Mouse (Mus musculus) heart, adult 2 months (tissue): ENCODE measurements around the gene Mta3. TPM values are rescaled to one million over a fixed set of nuclear protein-coding genes. Genes with fewer than 3 reads are reported as not detected.

ENCODE experiments used
- DNase-seq, 2 experiments: peaks; one replicate each; pipeline ENCODE4 v3.0.0; 2021
- H3K27ac ChIP-seq: fragments of 200-600 bp; 2 replicates; pipeline ENCODE4 v1.8.1; 2022
- H3K27me3 ChIP-seq: fragments of 200-500 bp; 2 replicates; pipeline ENCODE4 v1.6.1; 2012; ENCODE audit warnings: mild to moderate bottlenecking, low read length, inconsistent platforms, mixed read lengths; ENCODE audit not compliant: control insufficient read depth, insufficient read depth
- H3K36me3 ChIP-seq: fragments of 200-500 bp; 2 replicates; pipeline ENCODE4 v1.6.1; 2012; ENCODE audit warnings: low read length, inconsistent platforms; ENCODE audit not compliant: control insufficient read depth, insufficient read depth
- H3K4me1 ChIP-seq: fragments of 200-500 bp; 2 replicates; pipeline ENCODE4 v1.6.1; 2011; ENCODE audit warnings: low read length; ENCODE audit not compliant: control insufficient read depth, insufficient read depth
- H3K4me3 ChIP-seq: fragments of 200-600 bp; 2 replicates; pipeline ENCODE4 v1.8.1; 2022
- H3K79me2 ChIP-seq: fragments of 200-500 bp; replicated peaks from 2 replicates; pipeline ENCODE4 v1.6.1; 2012; ENCODE audit warnings: mild to moderate bottlenecking, inconsistent platforms, low read length, moderate library complexity, mixed read lengths; ENCODE audit not compliant: control insufficient read depth, insufficient read depth
- H3K9ac ChIP-seq: fragments of 200-500 bp; 2 replicates; pipeline ENCODE4 v1.6.1; 2012; ENCODE audit warnings: low read depth, mild to moderate bottlenecking, control low read depth, inconsistent platforms, low read length, mixed read lengths
- CTCF ChIP-seq: fragments of 200-600 bp; IDR thresholded peaks from 2 replicates; pipeline ENCODE4 v1.8.1; 2022; ENCODE audit warnings: antibody characterized with exemption, mild to moderate bottlenecking, moderate library complexity
- EP300 ChIP-seq: fragments of 200-500 bp; IDR thresholded peaks from 2 replicates; pipeline ENCODE4 v1.6.1; 2011; ENCODE audit warnings: low read depth, low read length, control low read depth; ENCODE audit not compliant: insufficient read depth
- POLR2A ChIP-seq: fragments of 200-500 bp; IDR thresholded peaks from 2 replicates; pipeline ENCODE4 v1.6.1; 2011; ENCODE audit warnings: mild to moderate bottlenecking, low read depth, low read length, control low read depth; ENCODE audit not compliant: insufficient read depth
- WGBS: fragments of 180-500 bp; shearing (Covaris S2); methylation state at CpG from one replicate; pipeline ENCODE4 v1.1.7; 2018; 5-methylcytosine and 5-hydroxymethylcytosine counted together
- intact Hi-C: fragments of 180-260 bp; cut with DNase I; formaldehyde crosslinking; loops from one replicate; pipeline ENCODE4 v1.15.1; 2025
- polyA plus RNA-seq: library from polyadenylated mRNA; depleted of rRNA; stranded (reverse); fragments of >200 nt; gene quantifications from 2 replicates; pipeline ENCODE4 v1.2.3, GENCODE M21; 2012
- total RNA-seq, 2 experiments: library from RNA; stranded (reverse); gene quantifications; 2 replicates each; pipeline ENCODE4 v1.2.3; 2021

The Mta3 gene
- total and polyA plus RNA-seq, 3 experiments, result 15.1 to 20.1 (median 17.5) TPM

DNA sequence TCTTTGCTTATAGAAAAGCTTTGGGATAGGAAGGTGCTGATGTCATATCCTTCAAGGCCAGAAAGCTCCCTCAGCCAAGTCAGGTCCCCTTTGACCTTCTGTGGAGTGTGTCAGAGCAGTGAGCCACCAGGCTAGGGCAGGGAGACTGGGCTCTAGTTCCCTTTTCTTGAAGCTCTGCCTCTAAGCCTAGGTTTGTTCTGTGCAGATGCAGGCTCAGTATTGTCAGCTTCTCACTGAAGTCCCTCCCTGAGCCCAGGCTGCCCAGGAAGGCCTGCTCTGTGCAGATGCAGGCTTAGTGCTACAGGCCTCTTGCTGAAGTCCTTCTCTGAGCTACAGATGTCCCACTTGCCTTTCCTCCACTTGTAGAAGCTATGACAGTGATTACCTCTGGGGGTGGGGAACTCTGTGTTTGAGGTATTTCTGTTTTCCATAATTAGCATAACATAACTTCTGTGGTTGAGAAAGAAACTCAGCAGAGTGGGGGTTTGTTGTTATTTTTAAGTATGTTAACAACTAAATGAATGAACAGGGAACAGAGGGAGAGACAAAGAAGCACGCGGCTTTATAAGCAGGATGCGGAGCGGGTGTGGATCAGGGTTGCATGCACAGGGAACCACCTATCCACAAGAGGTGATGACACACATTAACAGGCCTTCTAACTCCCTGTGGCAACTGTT is 124.8 kb downstream of the Mta3 start:
- Histone ChIP-seq H3K4me1 (no peaks in the 10 kb centered on the region), H3K4me3 (no peak overlapping the region), H3K9ac (no peak overlapping the region), H3K36me3 (no peaks in the 10 kb centered on the region), H3K27me3 (no peaks in the 10 kb centered on the region), H3K27ac (no peak overlapping the region), H3K79me2 (no peaks in the 10 kb centered on the region)
- TF ChIP-seq EP300 (no peak), CTCF (no peak), POLR2A (no peak)
- no peak for DNase-seq
- intact Hi-C loops, result no loop called here
- 89% methylated on average over 4 of the region's 4 CpGs for WGBS

DNA sequence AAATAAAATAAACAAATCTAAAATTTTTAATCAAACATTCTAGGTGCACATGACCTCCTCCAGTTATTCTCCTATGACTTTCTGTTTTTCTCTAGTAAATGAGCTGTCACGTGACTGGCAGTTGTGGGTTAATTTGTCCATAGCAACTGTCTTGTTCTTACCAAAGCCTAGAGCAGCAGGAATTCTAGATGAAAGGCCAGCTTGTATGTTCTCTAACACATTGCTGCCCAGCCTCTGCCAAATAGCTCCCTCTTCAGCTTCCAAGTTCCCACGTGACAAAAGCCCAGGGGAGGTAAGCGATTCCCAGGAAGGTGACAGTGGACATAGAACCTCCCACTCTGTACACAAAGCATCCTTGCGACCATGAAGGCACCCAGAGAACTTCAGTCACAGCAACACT is 128.2 kb downstream of the Mta3 start:
- Histone ChIP-seq H3K36me3 (no peaks in the 10 kb centered on the region), H3K4me1 (no peaks in the 10 kb centered on the region), H3K4me3 (no peak overlapping the region), H3K9ac (no peak overlapping the region), H3K79me2 (no peaks in the 10 kb centered on the region), H3K27ac (no peak overlapping the region), H3K27me3 (no peaks in the 10 kb centered on the region)
- TF ChIP-seq CTCF (no peak), EP300 (no peak), POLR2A (no peak)
- no peak for DNase-seq
- 30% methylated on average over 4 of the region's 4 CpGs for WGBS
- intact Hi-C loops, result no loop called here

GRCm38 (mm10) chr17:83836048-83836447 is 130.1 kb downstream of the Mta3 start:
- no peak overlapping the region for H3K9ac ChIP-seq
- intact Hi-C loops, result no loop called here
- DNase-seq, result no peak
- WGBS, result 87% methylated on average over 3 of the region's 3 CpGs
- H3K27me3 ChIP-seq, result no peaks in the 10 kb centered on the region
- no peaks in the 10 kb centered on the region for H3K79me2 ChIP-seq
- H3K4me1 ChIP-seq, result no peaks in the 10 kb centered on the region
- H3K27ac ChIP-seq, result no peak overlapping the region
- no peak overlapping the region for H3K4me3 ChIP-seq
- H3K36me3 ChIP-seq, result no peaks in the 10 kb centered on the region
- TF ChIP-seq POLR2A, result no peak
- TF ChIP-seq CTCF, result no peak
- no peak for TF ChIP-seq EP300

DNA sequence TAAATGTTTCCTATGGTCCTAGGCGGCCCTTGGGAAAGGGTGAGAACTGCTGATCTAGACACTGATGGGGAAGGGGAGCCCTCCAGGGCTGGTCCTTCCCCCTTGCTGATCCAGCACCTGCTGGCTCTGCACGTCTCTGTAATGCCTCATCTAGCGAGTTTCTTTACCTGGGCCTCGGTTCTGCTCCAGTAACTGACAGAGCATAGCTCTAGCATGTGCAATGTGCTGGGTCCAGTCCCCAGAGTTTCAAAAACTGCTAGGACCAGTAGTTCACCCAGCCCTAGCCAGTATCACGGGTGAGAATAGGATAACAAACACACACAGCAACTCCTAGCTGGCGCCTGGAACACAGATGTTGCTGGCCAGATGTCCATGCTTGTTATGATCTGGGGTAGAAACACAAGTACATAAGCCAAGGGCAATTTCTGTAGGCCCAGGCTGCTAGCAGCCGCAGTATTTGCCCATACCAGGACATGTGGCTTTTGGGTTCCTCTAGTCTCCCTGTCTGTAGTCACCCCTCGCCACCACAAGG is 131.8 kb downstream of the Mta3 start:
- 77% methylated on average over 8 of the region's 8 CpGs for WGBS
- H3K36me3 ChIP-seq, result no peaks in the 10 kb centered on the region
- DNase-seq, result no peak
- H3K4me1 ChIP-seq, result no peaks in the 10 kb centered on the region
- TF ChIP-seq EP300 (no peak), CTCF (no peak), POLR2A (no peak)
- no peaks in the 10 kb centered on the region for H3K27me3 ChIP-seq
- no peak overlapping the region for H3K27ac ChIP-seq
- no peaks in the 10 kb centered on the region for H3K79me2 ChIP-seq
- H3K9ac ChIP-seq, result no peak overlapping the region
- intact Hi-C loops, result no loop called here
- H3K4me3 ChIP-seq, result no peak overlapping the region

DNA sequence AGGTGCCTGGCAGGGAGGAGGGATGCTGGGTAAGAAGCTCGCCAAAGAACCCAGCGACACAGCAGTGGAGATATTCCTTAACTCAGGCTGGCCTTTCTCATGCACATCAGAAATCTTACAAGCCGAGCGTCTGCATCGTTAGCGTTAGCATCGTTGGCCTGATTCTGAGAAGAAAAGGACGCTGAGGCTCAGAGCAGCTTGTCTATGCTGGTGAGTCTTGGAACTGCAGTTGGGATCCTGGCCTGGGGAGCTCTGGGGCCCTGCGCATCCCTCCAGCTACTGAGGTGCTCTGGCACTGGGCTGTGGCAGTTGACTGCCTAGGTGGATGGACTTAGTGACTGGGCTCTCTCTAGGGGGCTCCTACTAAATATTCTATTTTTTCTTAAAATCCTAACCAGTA is 133.2 kb downstream of the Mta3 start:
- 67% methylated on average over 9 of the region's 9 CpGs for WGBS
- H3K79me2 ChIP-seq, result no peaks in the 10 kb centered on the region
- no peak for TF ChIP-seq CTCF
- TF ChIP-seq EP300, result no peak
- no peak for TF ChIP-seq POLR2A
- DNase-seq, result no peak
- intact Hi-C loops, result no loop called here
- H3K9ac ChIP-seq, result no peak overlapping the region
- H3K27me3 ChIP-seq, result no peaks in the 10 kb centered on the region
- H3K4me3 ChIP-seq, result no peak overlapping the region
- no peaks in the 10 kb centered on the region for H3K36me3 ChIP-seq
- H3K4me1 ChIP-seq, result no peaks in the 10 kb centered on the region
- H3K27ac ChIP-seq, result no peak overlapping the region

GRCm38 (mm10) chr17:83841011-83841410 is 135.0 kb downstream of the Mta3 start:
- Histone ChIP-seq H3K4me3 (no peak overlapping the region), H3K36me3 (no peaks in the 10 kb centered on the region), H3K9ac (no peak overlapping the region), H3K27ac (no peak overlapping the region), H3K79me2 (no peaks in the 10 kb centered on the region), H3K4me1 (no peaks in the 10 kb centered on the region), H3K27me3 (no peaks in the 10 kb centered on the region)
- no peak for DNase-seq
- TF ChIP-seq CTCF (no peak), EP300 (no peak), POLR2A (no peak)
- intact Hi-C loops, result no loop called here
- WGBS, result 81% methylated on average over 5 of the region's 5 CpGs
